Mouse (Mus musculus) bone marrow macrophage, adult 2 months (primary cell): ENCODE measurements at regions not wholly inside any gene's neighbourhood (a gene's known extent, or its start where the extent isn't known, plus 50 kb on each side); places are given as distances from the start of the nearest gene placed in this dataset.

Source experiments
- CTCF ChIP-seq: IDR thresholded peaks from 2 replicates; pipeline ENCODE4 v1.5.1; 2012; ENCODE audit warnings: low read depth, mild to moderate bottlenecking, low read length, moderate library complexity
- POLR2A ChIP-seq: IDR thresholded peaks from 2 replicates; pipeline ENCODE4 v1.6.1; 2012; ENCODE audit warnings: mild to moderate bottlenecking, low read depth, low read length, borderline replicate concordance

DNA sequence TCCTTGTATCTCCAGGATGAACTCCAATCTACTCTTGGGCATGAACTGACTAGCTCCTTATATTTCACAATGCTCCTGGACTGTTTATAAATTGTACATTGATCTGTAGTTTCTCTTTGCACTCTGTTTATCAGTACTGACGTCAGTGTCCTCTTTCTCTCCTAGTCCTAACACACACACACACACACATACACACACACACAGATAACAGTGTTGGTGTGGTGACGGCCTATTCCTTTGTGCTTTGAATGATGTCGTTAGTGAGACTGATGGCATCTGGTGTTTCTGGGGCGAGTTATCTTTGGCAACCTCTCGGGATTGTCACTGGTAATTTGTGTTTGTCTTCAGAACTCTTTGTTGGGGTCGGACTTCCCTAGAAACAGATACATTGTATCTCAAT lies 50.0 kb upstream of the Rbms1 start:
- TF ChIP-seq CTCF, result no peak
- no peak for TF ChIP-seq POLR2A
